Mouse (Mus musculus) adrenal gland, postnatal 0 days (tissue): Measurements from ENCODE around the gene Sdr9c7. TPM values are rescaled to one million over a fixed set of nuclear protein-coding genes. Genes with fewer than 3 reads are reported as not detected.

ENCODE experiments used
- polyA plus RNA-seq: library from polyadenylated mRNA; unstranded; fragments of >200 nt; fragmentation: Nextera tagmentation; extraction: Ambion mirVana; gene quantifications from 2 replicates; pipeline ENCODE4 v1.2.1, GENCODE M21; 2015

Gene Sdr9c7
- 0.06 and 0.44 TPM in 2 replicates for polyA plus RNA-seq

DNA sequence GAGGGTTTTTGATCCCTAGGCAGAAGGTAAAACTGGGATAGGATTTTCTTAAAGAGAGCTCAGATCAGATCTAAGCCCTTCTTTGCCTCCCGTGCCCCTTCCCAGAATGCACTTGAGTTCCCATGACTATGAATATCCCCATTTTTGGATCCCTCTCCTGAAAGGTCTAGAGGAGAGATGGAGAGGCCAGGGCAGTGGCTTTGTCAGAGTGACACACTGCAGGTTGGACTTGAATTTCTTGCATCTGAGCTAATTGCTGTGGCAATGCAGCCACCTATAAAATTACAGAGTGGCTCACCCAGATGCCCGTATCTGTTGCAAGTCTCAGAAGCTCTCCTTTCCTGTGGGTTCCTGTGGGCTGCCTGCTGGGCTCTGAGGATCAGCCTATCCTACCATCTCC is at the start of gene Sdr9c7:
TSS of gene Sdr9c7 (plus strand) at position 301 of the 400 bp plus-strand sequence.

DNA sequence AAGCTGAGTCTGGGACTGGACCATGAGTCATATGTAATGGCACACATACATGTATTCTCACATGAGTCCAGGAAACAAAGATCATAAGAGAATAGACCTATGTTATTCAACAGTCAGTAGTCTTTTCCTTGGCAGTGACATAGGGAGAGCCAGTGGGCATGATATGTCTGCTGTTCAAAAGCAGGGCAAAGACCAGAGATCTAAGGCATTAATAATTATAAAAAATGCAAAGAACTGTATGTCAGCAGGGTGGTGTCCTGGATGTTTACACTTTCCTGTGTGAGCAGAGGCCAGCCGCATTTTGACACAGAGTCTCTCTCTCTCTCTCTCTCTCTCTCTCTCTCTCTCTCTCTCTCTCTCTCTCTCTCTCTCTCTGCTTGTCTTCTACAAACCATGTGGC is 48.7 kb upstream of the Sdr9c7 start, which contains the start of gene Rdh19:
TSS of gene Rdh19 (plus strand) at position 301 of the 400 bp plus-strand sequence.

DNA sequence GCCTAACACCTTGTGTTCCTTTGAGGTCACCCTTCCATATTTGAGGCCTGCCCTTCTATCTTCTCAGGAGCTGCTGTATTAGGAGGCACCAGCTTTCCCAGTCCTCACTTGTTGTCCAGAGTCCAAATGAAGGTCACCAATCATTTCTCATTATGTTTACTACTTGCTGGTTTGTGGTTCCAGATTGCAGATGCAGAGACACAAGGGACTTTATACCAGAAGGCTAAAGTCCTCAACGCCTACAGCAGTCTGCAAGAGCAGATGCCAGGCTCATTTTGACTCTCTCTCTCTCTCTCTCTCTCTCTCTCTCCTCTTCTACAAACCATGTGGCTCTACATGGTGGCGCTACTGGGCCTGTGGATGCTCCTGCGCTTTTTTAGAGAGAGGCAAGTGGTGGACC is 32.1 kb upstream of the Sdr9c7 start, which contains the start of gene Rdh16f2:
TSS of gene Rdh16f2 (plus strand) at position 243 of the 400 bp plus-strand sequence.

DNA sequence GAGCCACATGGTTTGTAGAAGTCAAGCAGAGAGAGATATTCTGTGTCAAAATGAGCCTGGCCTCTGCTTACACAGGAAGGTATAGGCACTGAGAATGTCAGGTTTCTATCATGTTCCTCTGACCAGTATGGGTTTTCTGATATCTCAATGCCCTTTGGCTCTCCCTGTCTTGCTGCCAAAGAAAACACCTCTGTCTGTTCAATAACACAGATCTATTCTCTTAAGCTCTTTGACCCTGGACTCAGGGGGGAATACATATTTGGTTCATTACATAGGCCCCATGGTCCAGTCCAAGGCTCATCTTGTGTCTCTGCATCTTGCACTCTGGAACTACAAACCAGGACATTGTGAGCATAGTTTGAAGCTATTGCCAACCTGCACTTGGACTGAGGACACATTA is 9.7 kb upstream of the Sdr9c7 start, which contains the start of gene Rdh7:
TSS of gene Rdh7 (minus strand) at position 213 of the 400 bp plus-strand sequence.

Other genes starting within 250 kb of the Sdr9c7 start
- 9.6 and 12.5 TPM in 2 replicates for gene Nemp1, start 231.6 kb upstream of the Sdr9c7 start, polyA plus RNA-seq
- gene Nab2, start 229.9 kb upstream of the Sdr9c7 start, polyA plus RNA-seq = 14.2 and 23.9 TPM in 2 replicates
- gene Myo1a, start 193.3 kb upstream of the Sdr9c7 start, polyA plus RNA-seq = 0.35 and 2.0 TPM in 2 replicates
- 1.0 TPM in 1 of 2 replicates, not detected in the other for gene Tac2, start 174.0 kb upstream of the Sdr9c7 start, polyA plus RNA-seq
- 1.3 and 2.3 TPM in 2 replicates for gene Zbtb39, start 159.0 kb upstream of the Sdr9c7 start, polyA plus RNA-seq
- 4.9 and 10.0 TPM in 2 replicates for gene Gpr182, start 146.8 kb upstream of the Sdr9c7 start, polyA plus RNA-seq
- gene Rdh1, start 138.8 kb upstream of the Sdr9c7 start, polyA plus RNA-seq = 0.38 and 1.0 TPM in 2 replicates
- gene Rdh16f1, start 138.7 kb upstream of the Sdr9c7 start, polyA plus RNA-seq = 1.1 and 3.6 TPM in 2 replicates
- gene Rdh9, start 122.1 kb upstream of the Sdr9c7 start, polyA plus RNA-seq = 0.17 and 0.30 TPM in 2 replicates
- gene Rdh16, start 97.4 kb upstream of the Sdr9c7 start, polyA plus RNA-seq = 0.08 TPM in 1 of 2 replicates, not detected in the other
- gene Rdh19, start 48.6 kb upstream of the Sdr9c7 start, polyA plus RNA-seq = not detected in 2 replicates
- 0.09 and 0.11 TPM in 2 replicates for gene Rdh16f2, start 32.0 kb upstream of the Sdr9c7 start, polyA plus RNA-seq
- gene Rdh7, start 9.7 kb upstream of the Sdr9c7 start, polyA plus RNA-seq = 6.3 and 7.9 TPM in 2 replicates
- gene Hsd17b6, start 109.1 kb downstream of the Sdr9c7 start, polyA plus RNA-seq = 0.28 and 1.3 TPM in 2 replicates
- gene Prim1, start 116.7 kb downstream of the Sdr9c7 start, polyA plus RNA-seq = 30.2 and 33.2 TPM in 2 replicates
- 713 and 807 TPM in 2 replicates for gene Naca, start 137.1 kb downstream of the Sdr9c7 start, polyA plus RNA-seq
- 289 and 319 TPM in 2 replicates for gene Ptges3, start 160.4 kb downstream of the Sdr9c7 start, polyA plus RNA-seq
- 1,494 and 2,088 TPM in 2 replicates for gene Atp5b, start 184.8 kb downstream of the Sdr9c7 start, polyA plus RNA-seq
- 7.6 and 11.3 TPM in 2 replicates for gene Baz2a, start 193.1 kb downstream of the Sdr9c7 start, polyA plus RNA-seq